Mouse (Mus musculus): ENCODE results near the gene Sgk2. TPM values are rescaled to one million over a fixed set of nuclear protein-coding genes. Genes with fewer than 3 reads are reported as not detected.
"Not testable (repeated sequence)": the region's sequence is repeated elsewhere in the genome, so short reads cannot be mapped to it uniquely, and the experiment has no call there.

Gene Sgk2
- total and polyA plus RNA-seq, 2 experiments from 2014 or later, result not detected

DNA sequence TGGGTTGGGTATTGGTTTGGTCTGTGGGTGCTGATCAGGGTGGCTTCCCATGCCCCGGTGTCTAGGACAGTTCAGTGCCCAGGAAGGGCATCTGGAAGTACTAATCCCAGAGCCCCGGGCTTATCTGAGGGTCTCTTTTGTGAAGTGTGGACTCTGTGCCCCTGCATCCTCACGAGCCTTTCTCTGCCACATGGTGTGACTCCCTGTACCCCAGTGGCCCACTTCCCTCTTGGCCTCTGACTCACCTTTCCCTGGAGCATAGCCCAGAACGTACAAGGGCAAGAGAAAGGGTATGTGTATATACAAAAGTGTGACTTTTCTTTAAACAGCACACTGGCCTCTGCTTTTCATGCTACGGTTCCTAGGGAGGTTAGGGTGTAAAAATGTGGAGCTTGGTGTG is 68.6 kb downstream of the Sgk2 start:
- DNase-seq (ENCODE audit: low spot score) (no peak), ATAC-seq (ENCODE audit: low FRiP score) (no peak)
- Histone ChIP-seq H3K4me3 (ENCODE audit: low read depth, low read length) (no peak overlapping the region), H3K27me3 (ENCODE audit: insufficient read depth, low read length) (no peaks in the 10 kb centered on the region), H3K36me3 (ENCODE audit: insufficient read depth, low read length) (no peaks in the 10 kb centered on the region), H3K4me1 (ENCODE audit: insufficient read depth, low read length) (peaks cover 7% of the 10 kb centered on the region; the same call in 1 of the 2 replicates), H3K9me3 (ENCODE audit: low read length) (no peaks in the 10 kb centered on the region), H3K4me2 (ENCODE audit: low read depth, low read length, poor library complexity, severe bottlenecking) (no peak overlapping the region), H3K27ac (ENCODE audit: low read depth, low read length) (no peak overlapping the region), H3K9ac (replicated peaks; ENCODE audit: low read length, poor library complexity, severe bottlenecking) (no peak overlapping the region)
- 26% methylated on average over 5 of the region's 5 CpGs for WGBS
- TF ChIP-seq CTCF (IDR thresholded peaks at IDR 0.05), result no peak

DNA sequence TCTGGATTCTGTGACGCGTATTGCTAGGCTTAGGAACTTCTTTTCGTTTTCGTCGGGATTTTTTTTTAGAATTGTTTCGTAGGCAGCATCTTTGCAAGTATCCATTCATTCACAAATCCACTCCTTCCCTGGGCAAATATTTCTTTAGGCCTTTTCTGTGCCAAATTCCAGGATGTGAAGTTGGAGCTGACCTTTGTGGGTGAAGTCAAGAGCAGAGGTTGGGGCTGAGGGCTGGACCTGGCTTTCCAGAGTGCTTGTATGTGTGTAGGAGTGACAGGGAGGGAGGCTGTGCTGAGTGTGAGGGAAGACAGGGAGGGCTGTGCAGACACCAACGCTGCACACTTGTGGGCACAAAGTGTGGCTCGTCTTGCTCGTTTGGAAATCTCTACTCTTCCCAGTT is 69.5 kb downstream of the Sgk2 start:
- Histone ChIP-seq H3K4me2 (ENCODE audit: low read depth, low read length, poor library complexity, severe bottlenecking) (no peak overlapping the region), H3K9me3 (ENCODE audit: low read length) (no peaks in the 10 kb centered on the region), H3K4me3 (ENCODE audit: low read depth, low read length) (no peak overlapping the region), H3K36me3 (ENCODE audit: insufficient read depth, low read length) (no peaks in the 10 kb centered on the region), H3K27ac (ENCODE audit: low read depth, low read length) (no peak overlapping the region), H3K4me1 (ENCODE audit: insufficient read depth, low read length) (peaks cover 7% of the 10 kb centered on the region; the same call in 1 of the 2 replicates), H3K27me3 (ENCODE audit: insufficient read depth, low read length) (no peaks in the 10 kb centered on the region), H3K9ac (replicated peaks; ENCODE audit: low read length, poor library complexity, severe bottlenecking) (no peak overlapping the region)
- TF ChIP-seq CTCF (IDR thresholded peaks at IDR 0.05), result no peak
- DNase-seq (ENCODE audit: low spot score) (no peak), ATAC-seq (ENCODE audit: low FRiP score) (no peak)
- 89% methylated on average over 9 of the region's 9 CpGs for WGBS

DNA sequence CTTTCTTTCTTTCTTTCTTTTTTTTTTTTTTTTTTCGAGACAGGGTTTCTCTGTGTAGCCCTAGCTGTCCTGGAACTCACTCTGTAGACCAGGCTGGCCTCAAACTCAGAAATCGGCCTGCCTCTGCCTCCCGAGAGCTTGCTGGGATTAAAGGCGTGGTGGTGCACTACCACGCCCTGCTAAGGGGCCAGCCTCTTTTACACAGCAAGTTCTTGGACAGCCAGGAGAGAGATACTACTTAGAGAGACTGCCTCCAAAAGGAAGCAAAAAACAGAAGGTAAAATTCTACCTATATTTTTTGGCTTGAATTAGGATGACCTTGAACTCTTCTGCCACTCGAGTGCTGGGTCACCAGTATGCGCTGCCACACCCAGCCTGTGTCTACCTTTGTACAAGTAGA is 71.9 kb downstream of the Sgk2 start:
- H3K4me3 ChIP-seq (ENCODE audit: low read depth, low read length); H3K27ac ChIP-seq (ENCODE audit: low read depth, low read length); DNase-seq (ENCODE audit: low spot score); H3K4me2 ChIP-seq (ENCODE audit: low read depth, low read length, poor library complexity, severe bottlenecking); H3K27me3 ChIP-seq (ENCODE audit: insufficient read depth, low read length); H3K4me1 ChIP-seq (ENCODE audit: insufficient read depth, low read length); H3K9me3 ChIP-seq (ENCODE audit: low read length); H3K9ac ChIP-seq (replicated peaks; ENCODE audit: low read length, poor library complexity, severe bottlenecking); ATAC-seq (ENCODE audit: low FRiP score); H3K36me3 ChIP-seq (ENCODE audit: insufficient read depth, low read length): not testable (repeated sequence)
- 94% methylated on average over 6 of the region's 7 CpGs for WGBS

DNA sequence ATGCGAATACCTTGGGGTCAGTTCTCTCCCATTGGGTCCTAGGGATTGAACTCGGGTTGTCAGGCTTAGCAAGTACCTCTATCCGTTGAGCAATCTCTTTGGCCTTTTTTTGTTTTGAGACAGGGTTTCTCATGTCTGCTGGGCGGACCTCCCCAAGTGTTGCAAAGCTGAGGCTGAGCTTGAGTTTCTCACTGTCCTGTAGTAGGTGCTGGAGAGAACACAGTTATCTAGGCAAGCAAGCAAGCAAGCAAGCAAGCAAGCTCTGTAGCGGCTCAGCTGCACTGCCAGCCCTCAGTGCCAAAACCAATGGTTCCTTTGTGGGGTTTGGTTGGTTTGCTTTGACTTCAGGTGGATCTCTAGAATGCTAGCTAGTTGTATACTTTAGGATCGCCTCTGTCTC is 73.5 kb downstream of the Sgk2 start:
- TF ChIP-seq CTCF (IDR thresholded peaks at IDR 0.05), result no peak
- H3K9me3 ChIP-seq (ENCODE audit: low read length), result no peaks in the 10 kb centered on the region
- 84% methylated on average over 6 of the region's 6 CpGs for WGBS
- no peaks in the 10 kb centered on the region for H3K36me3 ChIP-seq (ENCODE audit: insufficient read depth, low read length)
- ATAC-seq (ENCODE audit: low FRiP score) (no peak), DNase-seq (ENCODE audit: low spot score) (no peak)
- no peaks in the 10 kb centered on the region for H3K4me1 ChIP-seq (ENCODE audit: insufficient read depth, low read length)
- no peak overlapping the region for H3K4me3 ChIP-seq (ENCODE audit: low read depth, low read length)
- no peak overlapping the region for H3K9ac ChIP-seq (replicated peaks; ENCODE audit: low read length, poor library complexity, severe bottlenecking)
- H3K27me3 ChIP-seq (ENCODE audit: insufficient read depth, low read length), result no peaks in the 10 kb centered on the region
- H3K4me2 ChIP-seq (ENCODE audit: low read depth, low read length, poor library complexity, severe bottlenecking), result no peak overlapping the region
- no peak overlapping the region for H3K27ac ChIP-seq (ENCODE audit: low read depth, low read length)

DNA sequence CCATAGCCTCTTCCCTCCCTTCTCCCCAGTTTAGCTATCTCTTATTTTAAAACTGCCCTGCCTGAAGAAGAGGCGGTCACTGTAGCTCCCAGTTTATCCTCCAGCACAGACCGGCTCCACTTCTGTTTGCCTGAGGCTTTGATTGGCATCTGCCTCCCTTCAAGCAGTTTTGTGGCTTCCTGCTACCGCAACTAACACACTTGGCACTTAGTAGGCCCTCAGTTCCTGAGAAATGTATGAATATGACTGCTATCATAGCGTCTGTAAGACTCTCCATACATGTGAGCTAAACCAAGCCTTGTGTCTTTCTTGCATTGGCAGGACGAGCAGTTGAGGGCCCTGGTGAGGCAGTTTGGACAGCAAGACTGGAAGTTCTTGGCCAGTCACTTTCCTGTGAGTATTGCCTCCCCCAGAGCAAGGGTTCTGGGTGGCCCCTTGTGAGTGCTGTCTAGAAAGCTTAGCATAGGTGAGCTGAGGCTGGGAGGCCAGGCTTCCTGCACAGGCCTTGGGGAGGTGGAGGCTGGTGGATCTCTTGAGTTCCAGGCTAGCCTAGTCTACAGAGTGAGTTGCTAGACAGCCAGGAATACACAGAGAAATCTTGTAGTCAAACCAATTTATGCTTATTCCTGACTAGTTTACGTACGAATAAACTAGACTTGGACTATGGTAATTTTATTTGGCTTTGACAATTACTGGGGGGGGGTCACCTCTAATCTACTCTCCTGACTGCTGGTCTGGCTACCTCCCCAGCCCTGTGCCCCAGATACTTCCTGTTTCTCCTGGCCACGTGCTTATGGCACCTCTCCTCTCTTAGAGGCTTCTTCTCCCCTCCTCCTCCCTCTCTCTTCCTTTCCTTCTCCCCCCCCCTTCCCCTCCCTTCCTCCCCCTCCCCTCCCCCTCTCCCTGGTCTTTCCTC is 74.3 kb downstream of the Sgk2 start:
- Histone ChIP-seq H3K9ac (replicated peaks; ENCODE audit: low read length, poor library complexity, severe bottlenecking) (no peak overlapping the region), H3K4me1 (ENCODE audit: insufficient read depth, low read length) (no peaks in the 10 kb centered on the region), H3K4me3 (ENCODE audit: low read depth, low read length) (no peak overlapping the region), H3K4me2 (ENCODE audit: low read depth, low read length, poor library complexity, severe bottlenecking) (no peak overlapping the region), H3K27ac (ENCODE audit: low read depth, low read length) (no peak overlapping the region), H3K36me3 (ENCODE audit: insufficient read depth, low read length) (no peaks in the 10 kb centered on the region), H3K27me3 (ENCODE audit: insufficient read depth, low read length) (no peaks in the 10 kb centered on the region), H3K9me3 (ENCODE audit: low read length) (no peaks in the 10 kb centered on the region)
- DNase-seq (ENCODE audit: low spot score) (no peak), ATAC-seq (ENCODE audit: low FRiP score) (no peak)
- no peak for TF ChIP-seq CTCF (IDR thresholded peaks at IDR 0.05)
- 87% methylated on average over 8 of the region's 8 CpGs for WGBS

DNA sequence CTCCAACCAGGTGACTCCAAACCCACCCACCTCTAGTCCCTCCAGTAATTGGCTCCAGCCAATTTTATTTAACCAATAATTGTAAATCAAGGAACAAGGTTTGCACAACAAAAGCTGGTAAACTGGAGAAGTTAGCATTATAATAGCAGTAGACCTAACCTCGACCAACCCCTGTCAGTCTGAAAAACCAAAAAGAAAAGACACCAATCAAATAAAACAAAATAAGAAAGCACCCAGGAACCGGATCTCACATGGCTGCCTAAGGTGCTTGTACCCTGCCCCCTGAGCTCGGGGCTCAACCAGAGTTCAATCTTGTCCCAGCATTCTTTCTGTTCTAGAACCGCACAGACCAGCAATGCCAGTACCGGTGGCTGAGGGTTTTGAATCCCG is 75.0 kb downstream of the Sgk2 start:
- no peaks in the 10 kb centered on the region for H3K27me3 ChIP-seq (ENCODE audit: insufficient read depth, low read length)
- 71% methylated on average over 6 of the region's 6 CpGs for WGBS

More for the DNA sequence above, 75.0 kb downstream of the Sgk2 start:
- no peaks in the 10 kb centered on the region for H3K9me3 ChIP-seq (ENCODE audit: low read length)
- DNase-seq (ENCODE audit: low spot score) (no peak), ATAC-seq (ENCODE audit: low FRiP score) (no peak)
- H3K4me2 ChIP-seq (ENCODE audit: low read depth, low read length, poor library complexity, severe bottlenecking), result no peak overlapping the region
- TF ChIP-seq CTCF (IDR thresholded peaks at IDR 0.05), result no peak
- no peaks in the 10 kb centered on the region for H3K36me3 ChIP-seq (ENCODE audit: insufficient read depth, low read length)
- no peak overlapping the region for H3K9ac ChIP-seq (replicated peaks; ENCODE audit: low read length, poor library complexity, severe bottlenecking)
- H3K27ac ChIP-seq (ENCODE audit: low read depth, low read length), result no peak overlapping the region
- no peak overlapping the region for H3K4me3 ChIP-seq (ENCODE audit: low read depth, low read length)
- no peaks in the 10 kb centered on the region for H3K4me1 ChIP-seq (ENCODE audit: insufficient read depth, low read length)

Other genes starting within 250 kb of the Sgk2 start
- 101 and 138 TPM in 2 replicates for gene Srsf6, start 55.8 kb upstream of the Sgk2 start, total RNA-seq (2014; rRNA removed)
- 134 and 135 TPM in 2 replicates for gene Srsf6, start 55.8 kb upstream of the Sgk2 start, polyA plus RNA-seq (2015; fragmentation: Nextera tagmentation; extraction: Ambion mirVana)
- gene L3mbtl1, start 43.9 kb upstream of the Sgk2 start, total RNA-seq (2014; rRNA removed), result 16.9 and 21.1 TPM in 2 replicates
- 10.2 and 11.9 TPM in 2 replicates for gene L3mbtl1, start 43.9 kb upstream of the Sgk2 start, polyA plus RNA-seq (2015; fragmentation: Nextera tagmentation; extraction: Ambion mirVana)
- 21.0 and 31.2 TPM in 2 replicates for gene Ift52, start 30.0 kb downstream of the Sgk2 start, total RNA-seq (2014; rRNA removed)
- 29.8 and 32.3 TPM in 2 replicates for gene Ift52, start 30.0 kb downstream of the Sgk2 start, polyA plus RNA-seq (2015; fragmentation: Nextera tagmentation; extraction: Ambion mirVana)
- gene Mybl2, start 67.4 kb downstream of the Sgk2 start, total RNA-seq (2014; rRNA removed), result 1.4 and 2.2 TPM in 2 replicates
- gene Mybl2, start 67.4 kb downstream of the Sgk2 start, polyA plus RNA-seq (2015; fragmentation: Nextera tagmentation; extraction: Ambion mirVana), result 1.2 and 1.8 TPM in 2 replicates
- not detected in 2 replicates for gene Gtsf1l, start 100.5 kb downstream of the Sgk2 start, total RNA-seq (2014; rRNA removed)
- not detected in 2 replicates for gene Gtsf1l, start 100.5 kb downstream of the Sgk2 start, polyA plus RNA-seq (2015; fragmentation: Nextera tagmentation; extraction: Ambion mirVana)
- 7.6 and 14.3 TPM in 2 replicates for gene Tox2, start 215.8 kb downstream of the Sgk2 start, total RNA-seq (2014; rRNA removed)
- gene Tox2, start 215.8 kb downstream of the Sgk2 start, polyA plus RNA-seq (2015; fragmentation: Nextera tagmentation; extraction: Ambion mirVana), result 57.0 and 64.7 TPM in 2 replicates

Data from midbrain, postnatal 0 days (tissue).